Mouse (Mus musculus) heart, adult 2 months (tissue): Measurements from ENCODE around the gene Adamts9. TPM values are rescaled to one million over a fixed set of nuclear protein-coding genes. Genes with fewer than 3 reads are reported as not detected.

Experiments
- DNase-seq, 2 experiments: peaks; one replicate each; pipeline ENCODE4 v3.0.0; 2021
- H3K27ac ChIP-seq: fragments of 200-600 bp; 2 replicates; pipeline ENCODE4 v1.8.1; 2022
- H3K27me3 ChIP-seq: fragments of 200-500 bp; 2 replicates; pipeline ENCODE4 v1.6.1; 2012; ENCODE audit warnings: mild to moderate bottlenecking, low read length, inconsistent platforms, mixed read lengths; ENCODE audit not compliant: control insufficient read depth, insufficient read depth
- H3K36me3 ChIP-seq: fragments of 200-500 bp; 2 replicates; pipeline ENCODE4 v1.6.1; 2012; ENCODE audit warnings: low read length, inconsistent platforms; ENCODE audit not compliant: control insufficient read depth, insufficient read depth
- H3K4me1 ChIP-seq: fragments of 200-500 bp; 2 replicates; pipeline ENCODE4 v1.6.1; 2011; ENCODE audit warnings: low read length; ENCODE audit not compliant: control insufficient read depth, insufficient read depth
- H3K4me3 ChIP-seq: fragments of 200-600 bp; 2 replicates; pipeline ENCODE4 v1.8.1; 2022
- H3K79me2 ChIP-seq: fragments of 200-500 bp; replicated peaks from 2 replicates; pipeline ENCODE4 v1.6.1; 2012; ENCODE audit warnings: mild to moderate bottlenecking, inconsistent platforms, low read length, moderate library complexity, mixed read lengths; ENCODE audit not compliant: control insufficient read depth, insufficient read depth
- H3K9ac ChIP-seq: fragments of 200-500 bp; 2 replicates; pipeline ENCODE4 v1.6.1; 2012; ENCODE audit warnings: low read depth, mild to moderate bottlenecking, control low read depth, inconsistent platforms, low read length, mixed read lengths
- CTCF ChIP-seq: fragments of 200-600 bp; IDR thresholded peaks from 2 replicates; pipeline ENCODE4 v1.8.1; 2022; ENCODE audit warnings: antibody characterized with exemption, mild to moderate bottlenecking, moderate library complexity
- EP300 ChIP-seq: fragments of 200-500 bp; IDR thresholded peaks from 2 replicates; pipeline ENCODE4 v1.6.1; 2011; ENCODE audit warnings: low read depth, low read length, control low read depth; ENCODE audit not compliant: insufficient read depth
- POLR2A ChIP-seq: fragments of 200-500 bp; IDR thresholded peaks from 2 replicates; pipeline ENCODE4 v1.6.1; 2011; ENCODE audit warnings: mild to moderate bottlenecking, low read depth, low read length, control low read depth; ENCODE audit not compliant: insufficient read depth
- WGBS: fragments of 180-500 bp; shearing (Covaris S2); methylation state at CpG from one replicate; pipeline ENCODE4 v1.1.7; 2018; 5-methylcytosine and 5-hydroxymethylcytosine counted together
- intact Hi-C: fragments of 180-260 bp; cut with DNase I; formaldehyde crosslinking; loops from one replicate; pipeline ENCODE4 v1.15.1; 2025
- long read RNA-seq: library from polyadenylated mRNA; stranded (forward); transcript quantifications from one replicate; pipeline ENCODE4 v2.0.0, GENCODE M21; 2021
- polyA plus RNA-seq: library from polyadenylated mRNA; depleted of rRNA; stranded (reverse); fragments of >200 nt; gene quantifications from 2 replicates; pipeline ENCODE4 v1.2.3, GENCODE M21; 2012; rRNA removed
- total RNA-seq, 2 experiments: library from RNA; stranded (reverse); gene quantifications; 2 replicates each; pipeline ENCODE4 v1.2.3; 2021

Gene Adamts9
- total RNA-seq (10 to 100 TPM in 1 of 2 experiments, 1 to 10 TPM in 1; 9.6 to 17.5 TPM), polyA plus RNA-seq (5.7 and 9.2 TPM in 2 replicates)
- long read RNA-seq, partial matches to known transcripts: 2 of 6 reads
- long read RNA-seq, other reads (novel, unspliced or antisense): 4 of 6 reads

DNA sequence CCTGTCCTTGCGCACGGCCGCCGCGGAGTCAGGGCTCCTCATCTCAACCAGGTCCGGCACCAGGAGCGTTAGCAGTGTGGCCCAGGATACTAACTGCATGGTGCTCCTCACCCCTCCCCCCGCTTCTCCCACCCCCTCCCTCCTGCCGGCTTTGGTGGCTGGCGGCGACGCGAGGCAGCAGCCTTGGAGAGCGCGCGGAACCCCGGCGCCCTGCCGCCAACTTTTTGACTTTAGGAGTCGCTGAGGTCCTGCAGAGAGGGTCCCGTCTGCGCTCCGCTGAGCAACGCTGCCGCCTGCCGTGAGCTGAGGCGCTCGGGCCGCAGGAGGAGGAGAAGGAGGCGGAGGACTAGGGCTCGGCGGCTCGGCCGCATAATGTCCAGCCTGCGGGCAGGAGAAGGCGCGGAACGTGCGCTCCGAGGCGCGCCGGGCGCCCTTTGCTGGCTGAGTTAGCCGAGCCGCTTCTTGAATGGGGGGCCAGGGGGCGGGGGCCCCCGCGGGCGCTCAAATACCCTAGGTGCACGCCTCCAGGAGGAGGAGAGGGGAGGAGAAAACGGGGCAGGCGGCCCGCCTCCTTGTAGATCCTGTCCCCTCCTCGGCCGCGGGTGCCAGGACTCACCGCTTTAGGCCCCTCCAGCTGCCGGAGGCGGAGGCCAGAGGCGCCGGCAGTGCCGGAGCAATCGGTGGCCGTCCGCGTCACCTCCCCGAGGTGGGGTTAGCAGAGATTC, at the start of gene Adamts9:
TSS of gene Adamts9 (minus strand) at position 436 of the 725 bp plus-strand sequence.
- TF ChIP-seq POLR2A (peak; percentile 92), CTCF (peak; percentile 34; the same call in 1 of the 2 replicates), EP300 (0 out of 2 replicates have a peak, but pooled peaks have one; percentile 5)
- Histone ChIP-seq H3K4me3 (peak within 1 kb of the TSS; percentile 76), H3K27me3 (no peaks in the 10 kb centered on the region), H3K4me1 (0 out of 2 replicates have a peak, but pooled peaks cover 2% of the 10 kb centered on the region), H3K27ac (peak within 1 kb of the TSS; percentile 96), H3K9ac (peak within 1 kb of the TSS; percentile 91), H3K79me2 (no peaks in the 10 kb centered on the region), H3K36me3 (no peaks in the 10 kb centered on the region; the same call in 1 of the 2 replicates)
- under 1% methylated on average over 66 of the region's 68 CpGs for WGBS
- peak; percentile 91 to 92 for DNase-seq
- intact Hi-C loops: loop anchor here (1.0 to 5.0 kb wide), 6 partner anchors 123 to 502 kb away; no protein-coding TSS in a partner anchor

DNA sequence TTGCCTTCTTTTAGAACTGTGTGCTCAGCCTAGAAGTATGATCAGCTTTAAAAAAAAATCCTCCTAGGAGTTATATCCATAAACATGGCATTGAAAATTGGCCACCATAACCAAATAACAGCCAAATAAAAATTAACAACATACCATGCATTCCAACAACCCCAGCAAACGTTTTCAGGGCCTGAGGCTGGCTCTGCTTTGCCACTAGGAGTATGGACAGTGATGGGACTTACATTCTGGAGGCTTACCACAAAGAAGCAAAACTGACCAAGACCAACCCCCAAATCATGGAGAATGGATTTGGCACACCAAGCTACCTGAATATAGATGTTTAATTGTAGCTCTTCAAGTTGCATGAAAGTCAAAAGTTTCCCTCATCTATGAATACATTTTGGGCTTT, 48.3 kb upstream of the Adamts9 start:
- DNase-seq: no peak
- intact Hi-C loops: loop anchor here (5.0 kb wide), 1 partner anchor 46 kb away; no protein-coding TSS in a partner anchor
- 11% methylated on average over 1 of the region's 1 CpGs for WGBS

DNA sequence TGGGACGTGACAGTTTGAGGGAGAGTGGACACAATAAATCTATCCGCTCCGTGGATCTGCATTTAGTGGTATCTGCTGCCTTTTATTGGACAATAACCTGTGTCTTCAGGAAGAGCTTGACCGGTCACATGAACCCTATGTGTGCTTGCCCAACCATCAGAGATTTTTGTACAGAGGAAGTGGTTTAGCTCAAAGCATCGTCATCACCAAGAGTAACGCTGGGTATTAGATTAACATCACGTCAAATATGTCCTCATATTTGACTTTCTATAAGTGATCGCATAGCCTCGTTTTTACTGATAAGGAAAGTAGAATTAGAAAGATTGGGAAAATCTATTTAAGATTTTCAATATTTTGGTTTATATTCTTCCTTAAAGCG, 45.3 kb upstream of the Adamts9 start:
- peak overlapping the region; percentile 27; the same call in 1 of the 2 replicates for H3K9ac ChIP-seq
- intact Hi-C loops: loop anchor here (2.0 to 5.0 kb wide), 3 partner anchors 48 to 554 kb away; no protein-coding TSS in a partner anchor
- DNase-seq: no peak
- no peak for TF ChIP-seq POLR2A
- TF ChIP-seq EP300: no peak
- TF ChIP-seq CTCF: no peak
- no peaks in the 10 kb centered on the region for H3K79me2 ChIP-seq
- peaks cover 7% of the 10 kb centered on the region for H3K4me1 ChIP-seq
- WGBS: 47% methylated on average over 10 of the region's 10 CpGs
- peak overlapping the region; percentile 80 for H3K27ac ChIP-seq
- no peak overlapping the region; the same call in 1 of the 2 replicates for H3K4me3 ChIP-seq
- H3K27me3 ChIP-seq: no peaks in the 10 kb centered on the region
- H3K36me3 ChIP-seq: peaks cover 10% of the 10 kb centered on the region

More for the DNA sequence above, 48.3 kb upstream of the Adamts9 start:
- Histone ChIP-seq H3K79me2 (no peaks in the 10 kb centered on the region), H3K4me3 (no peak overlapping the region), H3K27me3 (no peaks in the 10 kb centered on the region), H3K4me1 (peaks cover 6% of the 10 kb centered on the region), H3K9ac (no peak overlapping the region), H3K27ac (no peak overlapping the region), H3K36me3 (peaks cover 12% of the 10 kb centered on the region)
- TF ChIP-seq EP300: no peak
- no peak for TF ChIP-seq CTCF
- TF ChIP-seq POLR2A: no peak

DNA sequence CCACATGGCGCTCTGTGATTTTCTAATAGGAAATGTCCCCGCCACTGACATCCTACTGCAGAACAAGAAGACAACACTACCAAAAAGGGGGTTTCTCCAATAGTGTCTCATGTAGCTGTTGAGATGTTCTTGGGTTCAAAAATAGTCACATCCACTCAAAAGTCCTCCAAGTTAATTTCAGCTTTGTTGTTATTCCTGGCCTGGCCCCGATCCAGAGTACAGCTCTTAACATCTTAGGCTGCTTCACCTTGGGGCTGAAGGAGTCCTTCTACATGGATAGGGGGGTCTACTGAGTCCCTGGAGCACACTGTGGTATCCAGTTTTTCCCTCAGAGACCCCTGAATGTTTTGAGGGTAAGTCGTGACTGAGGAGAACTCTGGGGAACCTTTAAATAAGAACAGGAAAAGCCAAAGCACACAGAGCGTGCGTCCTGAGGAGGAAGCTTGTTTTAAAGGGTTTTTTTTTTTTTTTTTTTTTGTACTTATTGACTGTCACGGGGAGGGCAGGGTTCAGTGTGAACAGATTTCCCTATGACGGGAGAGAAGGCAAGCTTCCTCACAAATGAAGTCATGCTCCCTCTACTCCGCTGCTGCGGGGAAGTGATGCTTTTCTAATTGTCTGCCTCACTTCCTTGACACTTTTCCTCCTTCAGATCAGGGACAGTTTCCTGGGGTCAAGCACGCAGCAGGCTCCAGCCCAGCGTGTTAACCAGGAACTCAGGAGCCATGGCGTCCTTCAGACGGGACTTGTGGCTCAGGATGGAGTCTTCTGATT, 44.7 kb upstream of the Adamts9 start:
- no peaks in the 10 kb centered on the region for H3K79me2 ChIP-seq
- peak; percentile 61 to 65 for DNase-seq
- WGBS: 21% methylated on average over 14 of the region's 14 CpGs
- H3K27ac ChIP-seq: peak overlapping the region; percentile 80
- H3K4me3 ChIP-seq: peak overlapping the region; percentile 18
- H3K36me3 ChIP-seq: peaks cover 10% of the 10 kb centered on the region
- H3K4me1 ChIP-seq: peaks cover 10% of the 10 kb centered on the region
- TF ChIP-seq CTCF (no peak), EP300 (0 out of 2 replicates have a peak, but pooled peaks have one; percentile 74), POLR2A (peak; percentile 41; the same call in 1 of the 2 replicates)
- no peaks in the 10 kb centered on the region for H3K27me3 ChIP-seq
- intact Hi-C loops: loop anchor here (2.0 to 5.0 kb wide), 3 partner anchors 47 to 554 kb away; no protein-coding TSS in a partner anchor
- peak overlapping the region; percentile 27; the same call in 1 of the 2 replicates for H3K9ac ChIP-seq

DNA sequence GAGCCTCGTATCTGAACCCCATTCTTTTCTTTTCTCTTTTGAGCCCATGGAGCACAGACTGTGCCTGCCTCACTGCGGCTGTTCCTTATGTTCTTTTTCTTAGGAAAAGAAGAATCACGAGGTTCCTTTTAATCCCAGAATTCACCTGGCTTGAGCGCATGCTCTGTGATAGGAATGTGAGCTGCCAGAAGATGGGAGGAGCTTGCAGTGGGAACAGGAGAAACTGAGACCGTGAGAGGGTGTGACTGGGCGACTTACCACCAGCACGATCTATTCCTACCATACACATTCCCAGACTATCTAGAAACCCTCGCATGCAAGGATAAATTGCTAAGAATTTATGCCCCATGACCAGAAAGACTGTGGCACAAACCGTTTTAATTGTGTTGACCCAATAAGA, 44.1 kb upstream of the Adamts9 start:
- Histone ChIP-seq H3K4me3 (peak overlapping the region; percentile 18), H3K4me1 (peaks cover 10% of the 10 kb centered on the region), H3K36me3 (peaks cover 15% of the 10 kb centered on the region), H3K27me3 (no peaks in the 10 kb centered on the region), H3K79me2 (no peaks in the 10 kb centered on the region), H3K9ac (peak overlapping the region; percentile 4; the same call in 1 of the 2 replicates), H3K27ac (peak overlapping the region; percentile 80)
- TF ChIP-seq POLR2A (peak; percentile 42; the same call in 1 of the 2 replicates), EP300 (no peak)
- intact Hi-C loops: loop anchor here (5.0 kb wide), 2 partner anchors 110 to 555 kb away; no protein-coding TSS in a partner anchor
- DNase-seq: peak in 1 of 2 experiments; percentile 21
- 61% methylated on average over 9 of the region's 9 CpGs for WGBS
